Mouse (Mus musculus) midbrain, postnatal 0 days (tissue): ENCODE measurements at regions not wholly inside any gene's neighbourhood (a gene's known extent, or its start where the extent isn't known, plus 50 kb on each side); places are given as distances from the start of the nearest gene placed in this dataset.

Experiments
- ATAC-seq: fragments of 200-750 bp; cut with Nextera tagmentation; 2 replicates; pipeline ENCODE4 v1.8.0; 2017; ENCODE audit warnings: moderate number of reproducible peaks, mild to moderate bottlenecking, moderate TSS enrichment, moderate library complexity; ENCODE audit not compliant: low FRiP score
- DNase-seq: peaks from one replicate; pipeline ENCODE4 v3.0.0-alpha.2; 2015; ENCODE audit warnings: low spot score
- H3K27ac ChIP-seq: fragments of 300-500 bp; sonication (generic); 2 replicates; pipeline ENCODE4 v1.5.1; 2014; ENCODE audit warnings: low read depth, mild to moderate bottlenecking, low read length, mixed read lengths
- H3K27me3 ChIP-seq: fragments of 300-500 bp; sonication (generic); 2 replicates; pipeline ENCODE4 v1.6.1; 2014; ENCODE audit warnings: low read length, control low read depth, mixed read lengths; ENCODE audit not compliant: insufficient read depth
- H3K36me3 ChIP-seq: fragments of 300-500 bp; sonication (generic); 2 replicates; pipeline ENCODE4 v1.6.1; 2014; ENCODE audit warnings: low read length, control low read depth, mixed read lengths; ENCODE audit not compliant: insufficient read depth
- H3K4me1 ChIP-seq: fragments of 300-500 bp; sonication (generic); 2 replicates; pipeline ENCODE4 v1.6.1; 2014; ENCODE audit warnings: mild to moderate bottlenecking, control low read depth, antibody characterized with exemption, low read length, mixed read lengths; ENCODE audit not compliant: insufficient read depth
- H3K4me2 ChIP-seq: fragments of 300-500 bp; sonication (generic); 2 replicates; pipeline ENCODE4 v1.6.1; 2014; ENCODE audit warnings: low read depth, mild to moderate bottlenecking, low read length, mixed read lengths; ENCODE audit not compliant: poor library complexity, severe bottlenecking
- H3K4me3 ChIP-seq: fragments of 300-500 bp; sonication (generic); 2 replicates; pipeline ENCODE4 v1.5.1; 2014; ENCODE audit warnings: low read depth, mild to moderate bottlenecking, low read length, moderate library complexity
- H3K9ac ChIP-seq: fragments of 300-500 bp; sonication (generic); replicated peaks from 2 replicates; pipeline ENCODE4 v1.6.1; 2014; ENCODE audit warnings: mild to moderate bottlenecking, low read length, moderate library complexity, mixed read lengths; ENCODE audit not compliant: poor library complexity, severe bottlenecking
- H3K9me3 ChIP-seq: fragments of 300-500 bp; sonication (generic); 2 replicates; pipeline ENCODE4 v1.6.1; 2016; ENCODE audit warnings: low read length, control low read depth
- CTCF ChIP-seq: IDR thresholded peaks from 2 replicates; pipeline ENCODE4 v1.5.1; 2016; ENCODE audit warnings: antibody characterized with exemption, mild to moderate bottlenecking
- WGBS: fragments of 180-500 bp; shearing (Covaris S2); extraction: QIAGEN DNeasy Blood & Tissue Kit; methylation state at CpG from one replicate; pipeline ENCODE4 v1.1.7; 2014; 5-methylcytosine and 5-hydroxymethylcytosine counted together

- Histone ChIP-seq H3K4me1 (no peaks in the 10 kb centered on the region), H3K9ac (no peak overlapping the region), H3K27me3 (no peaks in the 10 kb centered on the region), H3K27ac (no peak overlapping the region), H3K4me2 (no peak overlapping the region), H3K9me3 (no peaks in the 10 kb centered on the region), H3K4me3 (no peak overlapping the region), H3K36me3 (no peaks in the 10 kb centered on the region)
- ATAC-seq (no peak), DNase-seq (no peak)
- no peak for TF ChIP-seq CTCF
- WGBS, result 90% methylated on average over 2 of the region's 2 CpGs
These were observed 451.4 kb downstream of the Cd83 start for GRCm38 (mm10) chr13:44235941-44236340.

- H3K4me1 ChIP-seq, result no peaks in the 10 kb centered on the region
- no peak overlapping the region for H3K27ac ChIP-seq
- peak; percentile 10; the same call in 1 of the 2 replicates for TF ChIP-seq CTCF
- H3K4me2 ChIP-seq, result no peak overlapping the region
- WGBS, result 37% methylated on average over 11 of the region's 11 CpGs
- no peaks in the 10 kb centered on the region for H3K36me3 ChIP-seq
- no peak overlapping the region for H3K9ac ChIP-seq
- no peaks in the 10 kb centered on the region for H3K9me3 ChIP-seq
- DNase-seq (peak; percentile 89), ATAC-seq (no peak)
- no peaks in the 10 kb centered on the region for H3K27me3 ChIP-seq
- no peak overlapping the region for H3K4me3 ChIP-seq
These were observed 453.7 kb downstream of the Cd83 start for GRCm38 (mm10) chr13:44238308-44238707.

DNA sequence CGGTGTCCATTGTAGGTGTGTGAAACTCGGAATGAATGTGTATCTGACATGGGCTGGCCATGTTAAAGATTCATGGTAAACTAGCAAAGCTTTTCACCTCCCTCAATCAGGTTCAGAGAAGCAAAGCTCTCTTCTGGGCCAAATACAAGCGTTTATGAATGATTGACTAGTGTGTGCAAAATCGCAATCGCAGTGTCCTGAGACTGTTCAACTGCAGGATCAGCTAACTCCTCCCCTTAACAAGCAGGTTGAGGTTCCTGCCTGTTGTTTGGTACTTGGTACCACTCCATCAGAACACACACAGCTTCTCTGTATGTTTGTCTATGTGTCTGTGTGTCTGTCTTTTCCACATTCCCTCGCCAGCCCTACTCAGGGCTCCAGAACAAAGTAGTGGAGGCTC lies 458.6 kb downstream of the Cd83 start:
- no peaks in the 10 kb centered on the region for H3K36me3 ChIP-seq
- no peak overlapping the region for H3K4me3 ChIP-seq
- no peak overlapping the region for H3K27ac ChIP-seq
- H3K9ac ChIP-seq, result no peak overlapping the region
- no peak for TF ChIP-seq CTCF
- DNase-seq (no peak), ATAC-seq (no peak)
- 95% methylated on average over 6 of the region's 6 CpGs for WGBS
- H3K4me1 ChIP-seq, result no peaks in the 10 kb centered on the region
- H3K4me2 ChIP-seq, result no peak overlapping the region
- H3K27me3 ChIP-seq, result no peaks in the 10 kb centered on the region
- H3K9me3 ChIP-seq, result no peaks in the 10 kb centered on the region

DNA sequence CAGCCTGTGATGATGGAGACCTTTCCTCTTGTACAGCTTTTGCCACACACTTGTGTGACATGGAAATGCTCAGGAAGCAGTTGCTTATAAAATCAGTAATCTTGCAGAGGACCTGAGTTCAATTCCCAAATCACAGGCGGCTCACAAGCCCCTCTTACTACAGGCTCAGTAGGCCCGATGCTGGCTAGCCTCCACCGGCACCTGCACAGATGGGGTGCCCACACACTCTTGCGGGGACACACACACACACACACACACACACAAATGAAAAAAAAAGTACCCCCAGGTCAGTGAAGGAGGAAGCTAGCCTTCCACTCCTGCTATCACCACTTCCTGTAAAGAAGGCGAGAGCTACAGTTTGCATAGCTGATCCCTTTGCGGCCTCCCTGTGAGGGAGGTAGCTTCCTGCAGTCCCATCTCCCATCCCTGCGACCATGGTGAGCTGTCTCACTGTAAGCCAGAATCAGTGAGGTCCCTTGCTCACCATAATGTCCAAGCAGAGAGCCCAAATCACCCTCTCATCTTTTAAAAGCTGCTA lies 462.2 kb downstream of the Cd83 start:
- ATAC-seq, result no peak
- Histone ChIP-seq H3K4me1 (no peaks in the 10 kb centered on the region), H3K4me2 (no peak overlapping the region), H3K4me3 (no peak overlapping the region), H3K27ac (no peak overlapping the region), H3K36me3 (no peaks in the 10 kb centered on the region), H3K27me3 (no peaks in the 10 kb centered on the region), H3K9ac (no peak overlapping the region), H3K9me3 (no peaks in the 10 kb centered on the region)
- DNase-seq, result no peak
- WGBS, result 88% methylated on average over 7 of the region's 7 CpGs
- TF ChIP-seq CTCF, result no peak

DNA sequence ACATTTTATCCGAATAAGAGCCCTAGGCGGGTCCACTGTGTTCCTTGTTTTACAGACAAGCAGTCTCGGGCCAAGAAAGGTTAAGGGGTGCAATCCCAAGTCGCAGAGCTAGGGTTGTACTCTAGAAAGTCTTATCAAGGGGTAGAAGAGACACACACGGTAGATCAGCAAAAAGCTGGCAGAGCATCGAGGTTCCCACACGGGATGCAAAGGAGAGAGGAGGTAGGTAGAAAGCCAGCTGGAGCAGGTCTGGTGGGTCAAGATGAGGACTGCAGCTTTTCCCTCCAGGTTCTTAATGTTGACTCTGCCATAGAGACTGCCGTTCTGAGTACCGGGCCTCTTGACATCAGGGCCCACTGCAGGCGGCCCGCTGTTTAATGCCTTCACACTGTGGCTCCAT lies 463.3 kb downstream of the Cd83 start:
- Histone ChIP-seq H3K9ac (no peak overlapping the region), H3K4me3 (no peak overlapping the region), H3K27ac (no peak overlapping the region), H3K36me3 (no peaks in the 10 kb centered on the region), H3K4me1 (no peaks in the 10 kb centered on the region), H3K27me3 (no peaks in the 10 kb centered on the region), H3K4me2 (no peak overlapping the region), H3K9me3 (no peaks in the 10 kb centered on the region)
- WGBS, result 78% methylated on average over 11 of the region's 11 CpGs
- TF ChIP-seq CTCF, result no peak
- ATAC-seq (no peak), DNase-seq (no peak)

GRCm38 (mm10) chr13:44248401-44248800 lies 463.8 kb downstream of the Cd83 start:
- Histone ChIP-seq H3K4me2 (no peak overlapping the region), H3K27me3 (no peaks in the 10 kb centered on the region), H3K9ac (no peak overlapping the region), H3K4me1 (no peaks in the 10 kb centered on the region), H3K4me3 (no peak overlapping the region), H3K27ac (no peak overlapping the region), H3K9me3 (no peaks in the 10 kb centered on the region), H3K36me3 (no peaks in the 10 kb centered on the region)
- no peak for DNase-seq
- 37% methylated on average over 8 of the region's 8 CpGs for WGBS
- no peak for ATAC-seq
- no peak for TF ChIP-seq CTCF
